Mouse (Mus musculus): ENCODE results near the gene Lipi. TPM values are rescaled to one million over a fixed set of nuclear protein-coding genes. Genes with fewer than 3 reads are reported as not detected.

Lipi gene
- polyA plus RNA-seq, 1 experiment from 2014 or later: not detected

GRCm38 (mm10) chr16:75582279-75582678 is 3.6 kb downstream of the Lipi start:
- 83% methylated on average over 5 of the region's 5 CpGs for WGBS
- H3K9me3 ChIP-seq (ENCODE audit: control insufficient read depth, low read length): no peaks in the 10 kb centered on the region
- no peak overlapping the region for H3K4me2 ChIP-seq (ENCODE audit: low read depth, low read length, severe bottlenecking)
- no peaks in the 10 kb centered on the region for H3K4me1 ChIP-seq (replicated peaks; ENCODE audit: control insufficient read depth, insufficient read depth, low read length)
- H3K36me3 ChIP-seq (ENCODE audit: control insufficient read depth, insufficient read depth, low read length): no peaks in the 10 kb centered on the region
- no peak overlapping the region for H3K27ac ChIP-seq (ENCODE audit: low read depth, low read length)
- ATAC-seq (replicated peaks; ENCODE audit: low FRiP score): no peak
- no peaks in the 10 kb centered on the region for H3K27me3 ChIP-seq (ENCODE audit: control insufficient read depth, insufficient read depth, low read length)
- no peak for DNase-seq (ENCODE audit: low spot score)
- no peak overlapping the region for H3K9ac ChIP-seq (ENCODE audit: low read length)
- no peak overlapping the region for H3K4me3 ChIP-seq (ENCODE audit: low read depth, low read length)

GRCm38 (mm10) chr16:75562910-75563309 is 23.0 kb downstream of the Lipi start:
- WGBS: 96% methylated on average over 2 of the region's 2 CpGs
- H3K4me1 ChIP-seq (replicated peaks; ENCODE audit: control insufficient read depth, insufficient read depth, low read length): no peaks in the 10 kb centered on the region
- no peak overlapping the region for H3K4me3 ChIP-seq (ENCODE audit: low read depth, low read length)
- no peaks in the 10 kb centered on the region for H3K36me3 ChIP-seq (ENCODE audit: control insufficient read depth, insufficient read depth, low read length)
- ATAC-seq (replicated peaks; ENCODE audit: low FRiP score) (no peak), DNase-seq (ENCODE audit: low spot score) (no peak)
- no peaks in the 10 kb centered on the region for H3K27me3 ChIP-seq (ENCODE audit: control insufficient read depth, insufficient read depth, low read length)
- no peak overlapping the region for H3K4me2 ChIP-seq (ENCODE audit: low read depth, low read length, severe bottlenecking)
- no peaks in the 10 kb centered on the region for H3K9me3 ChIP-seq (ENCODE audit: control insufficient read depth, low read length)
- no peak overlapping the region for H3K27ac ChIP-seq (ENCODE audit: low read depth, low read length)
- no peak overlapping the region for H3K9ac ChIP-seq (ENCODE audit: low read length)

GRCm38 (mm10) chr16:75545310-75545709 is 40.6 kb downstream of the Lipi start:
- Histone ChIP-seq H3K27me3 (ENCODE audit: control insufficient read depth, insufficient read depth, low read length) (no peaks in the 10 kb centered on the region), H3K27ac (ENCODE audit: low read depth, low read length) (no peak overlapping the region), H3K9me3 (ENCODE audit: control insufficient read depth, low read length) (no peaks in the 10 kb centered on the region), H3K9ac (ENCODE audit: low read length) (no peak overlapping the region), H3K4me3 (ENCODE audit: low read depth, low read length) (no peak overlapping the region), H3K36me3 (ENCODE audit: control insufficient read depth, insufficient read depth, low read length) (no peaks in the 10 kb centered on the region), H3K4me1 (replicated peaks; ENCODE audit: control insufficient read depth, insufficient read depth, low read length) (no peaks in the 10 kb centered on the region), H3K4me2 (ENCODE audit: low read depth, low read length, severe bottlenecking) (no peak overlapping the region)
- no peak for DNase-seq (ENCODE audit: low spot score)
- ATAC-seq (replicated peaks; ENCODE audit: low FRiP score): no peak
- WGBS: 71% methylated on average over 1 of the region's 1 CpGs

- no peaks in the 10 kb centered on the region for H3K36me3 ChIP-seq (ENCODE audit: control insufficient read depth, insufficient read depth, low read length)
- DNase-seq (ENCODE audit: low spot score) (no peak), ATAC-seq (replicated peaks; ENCODE audit: low FRiP score) (no peak)
- no peaks in the 10 kb centered on the region for H3K9me3 ChIP-seq (ENCODE audit: control insufficient read depth, low read length)
- H3K27me3 ChIP-seq (ENCODE audit: control insufficient read depth, insufficient read depth, low read length): no peaks in the 10 kb centered on the region
- H3K4me1 ChIP-seq (replicated peaks; ENCODE audit: control insufficient read depth, insufficient read depth, low read length): no peaks in the 10 kb centered on the region
- no peak overlapping the region for H3K9ac ChIP-seq (ENCODE audit: low read length)
- no peak overlapping the region for H3K27ac ChIP-seq (ENCODE audit: low read depth, low read length)
- 90% methylated on average over 7 of the region's 7 CpGs for WGBS
- H3K4me3 ChIP-seq (ENCODE audit: low read depth, low read length): no peak overlapping the region
- H3K4me2 ChIP-seq (ENCODE audit: low read depth, low read length, severe bottlenecking): no peak overlapping the region
Observed at GRCm38 (mm10) chr16:75537784-75538565, 47.9 kb downstream of the Lipi start.

GRCm38 (mm10) chr16:75531705-75532104 is 54.2 kb downstream of the Lipi start:
- no peaks in the 10 kb centered on the region for H3K4me1 ChIP-seq (replicated peaks; ENCODE audit: control insufficient read depth, insufficient read depth, low read length)
- no peaks in the 10 kb centered on the region for H3K36me3 ChIP-seq (ENCODE audit: control insufficient read depth, insufficient read depth, low read length)
- H3K9me3 ChIP-seq (ENCODE audit: control insufficient read depth, low read length): no peaks in the 10 kb centered on the region
- no peak overlapping the region for H3K4me3 ChIP-seq (ENCODE audit: low read depth, low read length)
- no peak overlapping the region for H3K27ac ChIP-seq (ENCODE audit: low read depth, low read length)
- H3K4me2 ChIP-seq (ENCODE audit: low read depth, low read length, severe bottlenecking): no peak overlapping the region
- no peaks in the 10 kb centered on the region for H3K27me3 ChIP-seq (ENCODE audit: control insufficient read depth, insufficient read depth, low read length)
- ATAC-seq (replicated peaks; ENCODE audit: low FRiP score) (no peak), DNase-seq (ENCODE audit: low spot score) (no peak)
- H3K9ac ChIP-seq (ENCODE audit: low read length): no peak overlapping the region
- 38% methylated on average over 1 of the region's 1 CpGs for WGBS

GRCm38 (mm10) chr16:75496568-75496967 is 89.3 kb downstream of the Lipi start:
- no peaks in the 10 kb centered on the region for H3K36me3 ChIP-seq (ENCODE audit: control insufficient read depth, insufficient read depth, low read length)
- H3K4me3 ChIP-seq (ENCODE audit: low read depth, low read length): no peak overlapping the region
- no peaks in the 10 kb centered on the region for H3K9me3 ChIP-seq (ENCODE audit: control insufficient read depth, low read length)
- 84% methylated on average over 4 of the region's 4 CpGs for WGBS
- no peaks in the 10 kb centered on the region for H3K4me1 ChIP-seq (replicated peaks; ENCODE audit: control insufficient read depth, insufficient read depth, low read length)
- DNase-seq (ENCODE audit: low spot score) (no peak), ATAC-seq (replicated peaks; ENCODE audit: low FRiP score) (no peak)
- H3K27me3 ChIP-seq (ENCODE audit: control insufficient read depth, insufficient read depth, low read length): no peaks in the 10 kb centered on the region
- no peak overlapping the region for H3K9ac ChIP-seq (ENCODE audit: low read length)
- H3K4me2 ChIP-seq (ENCODE audit: low read depth, low read length, severe bottlenecking): no peak overlapping the region
- H3K27ac ChIP-seq (ENCODE audit: low read depth, low read length): no peak overlapping the region

Other genes starting within 250 kb of the Lipi start
- 0.52 and 0.71 TPM in 2 replicates for gene Rbm11, start 6.8 kb upstream of the Lipi start, polyA plus RNA-seq (2014; fragmentation: Nextera tagmentation; extraction: Ambion mirVana)
- 35.4 and 37.0 TPM in 2 replicates for gene Hspa13, start 181.0 kb upstream of the Lipi start, polyA plus RNA-seq (2014; fragmentation: Nextera tagmentation; extraction: Ambion mirVana)

All from forebrain, embryonic 11.5 days (tissue).